Mouse (Mus musculus): Measurements from ENCODE around the gene Ttll4. TPM values are rescaled to one million over a fixed set of nuclear protein-coding genes. Genes with fewer than 3 reads are reported as not detected.

Ttll4 gene
- 25.1 and 25.8 TPM in 2 replicates for polyA plus RNA-seq (2016; fragmentation: Nextera tagmentation; extraction: Ambion mirVana)

DNA sequence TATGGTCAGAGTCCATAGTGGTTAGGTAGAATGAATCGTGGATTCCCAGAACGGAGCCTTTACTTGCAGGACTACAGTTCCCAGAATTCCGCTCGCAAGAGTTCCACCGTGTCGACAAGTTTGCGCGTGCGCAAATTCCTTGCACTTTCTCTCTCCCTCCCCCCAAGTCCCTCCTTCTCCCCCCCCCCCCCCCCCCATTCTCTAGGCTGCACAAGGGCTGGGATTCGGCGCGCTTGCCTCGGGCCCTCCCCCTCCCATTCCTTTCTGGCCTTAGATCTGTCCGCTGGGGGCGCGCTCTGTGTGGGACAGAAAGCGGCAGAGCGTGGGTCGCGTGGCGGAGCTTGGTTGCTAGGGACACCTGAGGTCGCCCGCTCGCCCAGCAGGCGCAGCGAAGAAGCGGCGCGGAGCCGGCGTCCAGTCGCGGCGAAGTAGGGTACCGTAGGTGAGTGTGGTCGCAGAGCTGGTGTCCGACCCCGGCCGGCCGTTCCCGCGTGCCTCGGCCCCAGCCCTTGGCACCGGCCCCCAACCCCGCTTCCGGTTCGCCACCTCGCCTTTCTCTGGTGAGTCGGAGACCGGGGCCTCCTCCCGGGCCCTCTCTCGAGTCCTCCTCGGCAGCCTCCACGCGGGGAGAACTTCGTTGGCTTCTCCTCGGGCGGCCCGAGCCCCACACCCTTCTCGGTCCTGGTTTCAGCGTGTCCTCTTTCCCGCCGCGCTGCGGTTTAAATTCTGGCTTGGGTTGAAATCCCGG, at the start of gene Ttll4:
TSS of gene Ttll4 (plus strand) at position 298 of the 748 bp plus-strand sequence.
- H3K9ac ChIP-seq: peak within 1 kb of the TSS; percentile 92
- under 1% methylated on average over 62 of the region's 66 CpGs for WGBS
- peak within 1 kb of the TSS; percentile 75 for H3K4me3 ChIP-seq
- peaks cover 23% of the 10 kb centered on the region for H3K4me1 ChIP-seq (replicated peaks)
- H3K36me3 ChIP-seq: 0 out of 2 replicates have a peak, but pooled peaks cover 1% of the 10 kb centered on the region
- H3K9me3 ChIP-seq (replicated peaks): no peaks in the 10 kb centered on the region
- ATAC-seq (ENCODE audit: insufficient number of reproducible peaks, low FRiP score): peak; percentile 99
- H3K4me2 ChIP-seq: peak within 1 kb of the TSS; percentile 64
- peak within 1 kb of the TSS; percentile 93 for H3K27ac ChIP-seq (ENCODE audit: poor library complexity, severe bottlenecking)
- H3K27me3 ChIP-seq (replicated peaks): no peaks in the 10 kb centered on the region

DNA sequence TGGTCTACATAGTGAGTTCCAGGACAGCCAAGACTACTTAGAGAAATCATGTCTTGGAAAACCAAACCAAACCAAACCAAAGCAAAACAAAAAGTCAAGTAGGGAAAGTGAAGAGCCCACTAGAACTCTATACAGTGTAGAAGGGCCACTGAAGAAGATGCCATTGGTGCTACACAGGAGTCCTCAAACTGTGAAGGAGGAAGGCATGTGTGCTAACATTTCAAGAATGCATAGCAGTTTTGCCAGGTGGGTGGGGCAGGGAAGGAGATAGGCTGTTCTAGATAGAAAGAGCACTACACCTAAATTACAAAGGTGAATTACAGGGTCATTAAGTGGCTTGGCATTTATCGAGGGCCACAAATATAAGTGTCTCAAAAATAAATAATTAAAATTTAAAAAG, 37.4 kb upstream of the Ttll4 start:
- Histone ChIP-seq H3K27ac (ENCODE audit: poor library complexity, severe bottlenecking) (no peak overlapping the region), H3K27me3 (replicated peaks) (no peaks in the 10 kb centered on the region), H3K9me3 (replicated peaks) (no peaks in the 10 kb centered on the region), H3K9ac (no peak overlapping the region), H3K4me3 (no peak overlapping the region), H3K4me2 (no peak overlapping the region), H3K36me3 (no peaks in the 10 kb centered on the region), H3K4me1 (replicated peaks) (no peaks in the 10 kb centered on the region)
- no peak for ATAC-seq (ENCODE audit: insufficient number of reproducible peaks, low FRiP score)
- 83% methylated on average over 1 of the region's 1 CpGs for WGBS

DNA sequence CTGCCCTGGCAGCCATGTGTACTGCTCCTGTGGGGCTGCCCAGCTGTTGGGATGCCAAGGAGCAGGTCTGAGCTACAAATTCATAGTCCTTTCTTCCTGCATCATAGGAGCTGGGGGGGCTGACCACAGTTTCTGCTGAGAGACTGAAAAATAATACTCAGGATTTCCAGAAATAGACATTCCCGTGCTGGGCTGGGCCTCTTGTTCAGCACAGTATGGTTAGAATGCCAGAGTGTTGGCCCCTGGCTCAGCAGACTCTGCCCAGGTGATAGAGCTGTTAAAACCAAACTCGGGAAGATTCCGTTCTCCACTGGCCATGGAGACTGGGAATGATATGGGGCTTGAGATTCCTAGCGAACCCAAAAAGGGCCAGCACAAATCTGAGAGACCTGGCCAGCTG, 35.5 kb upstream of the Ttll4 start:
- no peak overlapping the region for H3K4me2 ChIP-seq
- no peaks in the 10 kb centered on the region for H3K9me3 ChIP-seq (replicated peaks)
- 70% methylated on average over 4 of the region's 4 CpGs for WGBS
- H3K9ac ChIP-seq: no peak overlapping the region
- no peaks in the 10 kb centered on the region for H3K4me1 ChIP-seq (replicated peaks)
- H3K27ac ChIP-seq (ENCODE audit: poor library complexity, severe bottlenecking): no peak overlapping the region
- ATAC-seq (ENCODE audit: insufficient number of reproducible peaks, low FRiP score): no peak
- no peak overlapping the region for H3K4me3 ChIP-seq
- no peaks in the 10 kb centered on the region for H3K27me3 ChIP-seq (replicated peaks)
- H3K36me3 ChIP-seq: no peaks in the 10 kb centered on the region

DNA sequence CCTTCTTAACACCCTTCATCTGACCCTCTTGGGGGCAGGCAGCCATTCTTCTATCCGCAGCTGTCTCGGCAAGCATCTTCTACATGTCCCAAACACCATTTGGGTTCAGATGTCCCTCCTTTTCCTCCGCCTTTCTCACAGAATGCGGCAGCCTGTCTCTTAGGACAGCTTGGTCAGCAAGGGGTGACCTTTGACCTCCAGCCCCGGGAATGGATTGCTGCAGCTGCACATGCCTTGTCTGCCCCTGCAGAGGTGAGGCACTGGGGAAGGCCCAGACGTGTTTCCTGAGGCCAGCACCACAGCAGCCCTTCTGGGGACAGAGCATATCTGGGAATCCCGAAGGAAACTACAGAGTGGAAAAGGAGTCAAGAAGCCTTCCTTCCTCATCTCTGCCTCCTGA, 33.5 kb upstream of the Ttll4 start:
- no peak overlapping the region for H3K4me2 ChIP-seq
- 46% methylated on average over 7 of the region's 7 CpGs for WGBS
- H3K4me3 ChIP-seq: no peak overlapping the region
- H3K36me3 ChIP-seq: no peaks in the 10 kb centered on the region
- no peak overlapping the region for H3K9ac ChIP-seq
- ATAC-seq (ENCODE audit: insufficient number of reproducible peaks, low FRiP score): no peak
- H3K27ac ChIP-seq (ENCODE audit: poor library complexity, severe bottlenecking): no peak overlapping the region
- H3K27me3 ChIP-seq (replicated peaks): no peaks in the 10 kb centered on the region
- no peaks in the 10 kb centered on the region for H3K9me3 ChIP-seq (replicated peaks)
- no peaks in the 10 kb centered on the region for H3K4me1 ChIP-seq (replicated peaks)

DNA sequence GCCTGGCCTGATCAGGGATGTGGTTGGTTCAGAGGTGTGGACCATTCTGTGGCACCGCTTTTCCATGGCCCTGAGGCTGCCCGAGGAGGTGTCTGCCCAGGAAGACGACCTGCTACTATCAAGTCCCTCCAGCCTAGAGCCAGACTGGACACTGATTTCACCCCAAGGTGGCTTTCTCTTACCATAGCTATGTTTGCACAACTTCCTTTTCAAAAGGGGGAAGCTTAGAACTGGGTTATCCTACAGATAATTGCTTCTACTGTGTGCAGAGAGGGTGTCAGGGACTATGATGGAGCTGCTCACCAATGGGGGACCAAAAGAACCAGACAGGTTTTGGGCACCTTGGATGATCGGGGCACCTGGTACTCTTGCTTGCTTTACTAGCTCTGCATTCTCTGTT, 28.8 kb upstream of the Ttll4 start:
- no peaks in the 10 kb centered on the region for H3K36me3 ChIP-seq
- no peak overlapping the region for H3K4me3 ChIP-seq
- H3K9me3 ChIP-seq (replicated peaks): no peaks in the 10 kb centered on the region
- no peak overlapping the region for H3K9ac ChIP-seq
- no peak overlapping the region for H3K27ac ChIP-seq (ENCODE audit: poor library complexity, severe bottlenecking)
- H3K27me3 ChIP-seq (replicated peaks): no peaks in the 10 kb centered on the region
- WGBS: 74% methylated on average over 4 of the region's 4 CpGs
- H3K4me2 ChIP-seq: no peak overlapping the region
- H3K4me1 ChIP-seq (replicated peaks): no peaks in the 10 kb centered on the region
- no peak for ATAC-seq (ENCODE audit: insufficient number of reproducible peaks, low FRiP score)

DNA sequence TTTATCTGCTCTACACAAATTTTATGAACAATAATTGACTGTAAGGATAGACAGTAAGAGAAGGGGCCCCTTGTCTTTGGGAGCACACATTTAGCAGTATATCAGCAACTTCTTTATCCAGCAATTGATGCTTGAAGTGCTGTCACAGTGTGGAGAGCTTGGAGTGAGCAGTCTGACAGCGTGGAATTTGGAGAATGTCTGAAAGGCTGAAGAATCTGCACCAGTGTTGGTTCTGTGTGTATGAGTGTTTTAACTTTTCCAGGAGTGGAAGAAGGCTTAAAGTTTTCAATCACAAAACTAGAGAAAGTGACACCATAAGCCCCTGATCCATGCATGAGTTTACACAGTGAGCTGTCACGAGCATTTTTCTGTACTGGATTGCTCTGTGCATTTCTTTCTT, 18.0 kb upstream of the Ttll4 start:
- H3K4me2 ChIP-seq: peak overlapping the region; percentile 46
- H3K4me3 ChIP-seq: no peak overlapping the region
- no peak overlapping the region for H3K27ac ChIP-seq (ENCODE audit: poor library complexity, severe bottlenecking)
- H3K9ac ChIP-seq: no peak overlapping the region
- H3K36me3 ChIP-seq: no peaks in the 10 kb centered on the region
- WGBS: 41% methylated on average over 2 of the region's 2 CpGs
- H3K9me3 ChIP-seq (replicated peaks): no peaks in the 10 kb centered on the region
- ATAC-seq (ENCODE audit: insufficient number of reproducible peaks, low FRiP score): no peak
- H3K27me3 ChIP-seq (replicated peaks): no peaks in the 10 kb centered on the region
- peaks cover 4% of the 10 kb centered on the region; the same call in 1 of the 2 replicates for H3K4me1 ChIP-seq (replicated peaks)

DNA sequence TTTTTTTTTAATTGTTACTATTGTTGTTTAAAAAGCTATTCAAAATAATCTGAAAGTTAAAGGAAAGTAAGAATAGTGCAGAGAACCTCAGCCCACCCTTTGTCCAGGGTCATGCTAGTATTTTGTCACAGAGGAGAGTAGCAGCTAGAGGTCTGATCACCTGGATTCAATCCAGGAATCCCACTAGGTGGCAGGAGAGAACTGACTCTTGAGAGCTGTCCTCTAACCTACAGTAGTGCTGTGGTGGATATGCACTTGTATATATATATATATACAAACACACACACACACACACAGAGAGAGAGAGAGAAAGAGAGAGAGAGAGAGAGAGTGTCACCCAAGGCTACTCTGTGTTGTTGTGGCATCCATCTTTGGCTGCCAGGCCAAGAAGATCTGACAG, 17.6 kb upstream of the Ttll4 start:
- H3K27me3 ChIP-seq (replicated peaks): no peaks in the 10 kb centered on the region
- H3K9me3 ChIP-seq (replicated peaks): no peaks in the 10 kb centered on the region
- H3K27ac ChIP-seq (ENCODE audit: poor library complexity, severe bottlenecking): no peak overlapping the region
- H3K4me2 ChIP-seq: no peak overlapping the region
- H3K4me1 ChIP-seq (replicated peaks): peaks cover 4% of the 10 kb centered on the region; the same call in 1 of the 2 replicates
- ATAC-seq (ENCODE audit: insufficient number of reproducible peaks, low FRiP score): peak; percentile 73; the same call in 1 of the 2 replicates
- no peak overlapping the region for H3K9ac ChIP-seq
- H3K36me3 ChIP-seq: no peaks in the 10 kb centered on the region
- no peak overlapping the region for H3K4me3 ChIP-seq

DNA sequence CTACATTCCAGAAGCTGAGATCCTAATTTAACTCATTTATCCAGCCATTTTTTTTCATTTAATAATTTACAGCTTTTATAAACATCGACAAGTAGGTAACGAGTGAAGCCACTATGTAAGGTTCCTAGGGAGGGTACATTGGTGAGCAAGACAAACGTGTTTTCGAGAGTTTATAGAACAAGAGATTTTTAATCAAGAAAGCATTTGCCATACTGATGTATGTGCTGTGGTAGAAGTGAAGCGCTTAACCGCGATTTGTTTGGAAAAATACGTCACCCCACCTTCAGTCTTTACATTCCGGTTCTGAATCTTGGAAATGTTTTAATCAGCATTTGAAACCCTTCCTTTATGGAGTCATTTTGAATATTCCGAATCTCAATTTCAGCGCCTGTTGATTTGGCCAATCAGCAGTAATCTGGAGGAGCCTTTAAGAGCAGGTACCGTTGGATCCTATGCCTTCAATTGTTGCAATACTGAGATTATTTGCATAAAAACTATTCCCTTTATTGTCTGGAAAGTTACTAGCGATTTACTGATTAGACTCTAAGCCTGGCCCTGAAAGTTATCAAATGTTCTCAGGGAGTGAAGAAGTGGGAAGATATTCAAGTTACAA, 814 bp downstream of the Ttll4 start:
- H3K36me3 ChIP-seq: 0 out of 2 replicates have a peak, but pooled peaks cover 4% of the 10 kb centered on the region
- no peaks in the 10 kb centered on the region for H3K9me3 ChIP-seq (replicated peaks)
- H3K27ac ChIP-seq (ENCODE audit: poor library complexity, severe bottlenecking): peak overlapping the region; percentile 93
- H3K4me3 ChIP-seq: peak overlapping the region; percentile 75
- WGBS: 4% methylated on average over 13 of the region's 13 CpGs
- no peaks in the 10 kb centered on the region for H3K27me3 ChIP-seq (replicated peaks)
- peaks cover 28% of the 10 kb centered on the region for H3K4me1 ChIP-seq (replicated peaks)
- peak overlapping the region; percentile 92 for H3K9ac ChIP-seq
- ATAC-seq (ENCODE audit: insufficient number of reproducible peaks, low FRiP score): no peak
- H3K4me2 ChIP-seq: peak overlapping the region; percentile 64

DNA sequence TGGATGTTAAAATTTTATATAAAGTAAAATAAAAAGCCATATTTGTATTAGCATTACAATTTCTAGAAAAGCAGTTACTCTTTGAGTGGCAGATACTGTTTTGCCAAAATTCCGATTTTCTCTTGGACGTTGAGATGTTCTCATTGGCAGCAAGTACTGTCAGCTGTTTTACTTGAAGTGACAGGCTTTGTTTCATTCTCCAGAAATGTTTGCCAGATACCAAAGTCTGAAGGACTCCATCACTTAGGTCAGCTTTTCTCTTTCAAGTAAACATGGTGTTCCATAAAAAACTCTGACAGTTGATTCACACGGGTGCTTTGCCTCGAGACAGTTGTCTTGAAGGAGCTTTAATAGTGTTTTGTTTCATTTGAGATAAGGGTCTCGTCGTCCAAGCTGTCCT, 3.6 kb downstream of the Ttll4 start:
- Histone ChIP-seq H3K4me1 (replicated peaks) (peaks cover 38% of the 10 kb centered on the region), H3K27ac (ENCODE audit: poor library complexity, severe bottlenecking) (no peak overlapping the region), H3K36me3 (0 out of 2 replicates have a peak, but pooled peaks cover 8% of the 10 kb centered on the region), H3K9ac (no peak overlapping the region), H3K9me3 (replicated peaks) (no peaks in the 10 kb centered on the region), H3K4me2 (no peak overlapping the region), H3K4me3 (no peak overlapping the region), H3K27me3 (replicated peaks) (no peaks in the 10 kb centered on the region)
- ATAC-seq (ENCODE audit: insufficient number of reproducible peaks, low FRiP score): no peak
- WGBS: 44% methylated on average over 6 of the region's 6 CpGs

DNA sequence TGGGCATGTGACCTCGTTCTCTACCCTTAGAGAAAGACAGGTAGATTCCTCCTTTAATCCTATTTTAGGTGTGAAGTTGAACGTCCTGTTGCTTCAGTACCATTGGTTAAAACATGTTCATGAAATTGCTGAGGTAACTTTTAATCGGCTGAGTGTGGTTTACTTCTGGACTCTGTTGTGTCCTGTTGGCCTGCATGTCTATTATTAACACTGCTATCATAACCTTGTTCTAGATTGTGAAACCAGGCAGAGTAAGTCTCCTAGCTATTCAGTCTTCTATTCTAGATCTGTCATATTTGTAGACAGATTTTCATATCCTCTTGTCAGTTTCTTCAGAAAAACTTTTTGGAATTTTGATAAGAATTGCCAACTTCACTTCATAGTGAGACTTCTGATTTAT, 6.8 kb downstream of the Ttll4 start:
- Histone ChIP-seq H3K27me3 (replicated peaks) (no peaks in the 10 kb centered on the region), H3K9ac (no peak overlapping the region), H3K36me3 (peaks cover 26% of the 10 kb centered on the region), H3K4me1 (replicated peaks) (peaks cover 41% of the 10 kb centered on the region), H3K4me2 (no peak overlapping the region), H3K4me3 (no peak overlapping the region), H3K9me3 (replicated peaks) (no peaks in the 10 kb centered on the region), H3K27ac (ENCODE audit: poor library complexity, severe bottlenecking) (no peak overlapping the region; the same call in 1 of the 2 replicates)
- no peak for ATAC-seq (ENCODE audit: insufficient number of reproducible peaks, low FRiP score)
- WGBS: 72% methylated on average over 3 of the region's 3 CpGs

DNA sequence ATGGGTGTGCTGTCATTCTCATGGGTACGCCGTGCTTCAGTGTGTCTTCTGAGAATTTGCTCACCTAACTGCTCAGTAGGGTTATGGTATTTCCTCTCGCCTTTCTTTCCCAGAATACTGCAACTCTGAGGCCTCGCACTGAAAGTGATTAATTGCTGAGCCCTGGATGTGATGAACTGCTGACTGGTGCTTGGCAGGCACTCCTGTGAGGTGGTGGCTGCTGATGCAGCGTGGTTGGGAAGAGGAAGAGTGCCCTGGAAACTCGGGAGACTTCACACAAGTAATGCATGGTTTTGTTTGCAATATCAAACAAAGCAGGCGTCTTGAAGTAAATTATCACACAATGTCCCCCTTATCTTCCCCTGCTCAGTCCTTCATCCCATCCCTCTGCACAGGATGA, 11.2 kb downstream of the Ttll4 start:
- no peak overlapping the region for H3K4me3 ChIP-seq
- no peak for ATAC-seq (ENCODE audit: insufficient number of reproducible peaks, low FRiP score)
- no peak overlapping the region for H3K27ac ChIP-seq (ENCODE audit: poor library complexity, severe bottlenecking)
- H3K9ac ChIP-seq: no peak overlapping the region
- 57% methylated on average over 7 of the region's 7 CpGs for WGBS
- no peaks in the 10 kb centered on the region for H3K27me3 ChIP-seq (replicated peaks)
- peaks cover 41% of the 10 kb centered on the region for H3K36me3 ChIP-seq
- H3K9me3 ChIP-seq (replicated peaks): no peaks in the 10 kb centered on the region
- H3K4me1 ChIP-seq (replicated peaks): peaks cover 16% of the 10 kb centered on the region
- no peak overlapping the region for H3K4me2 ChIP-seq
